Mouse (Mus musculus): ENCODE results near the gene Ccdc14.

Gene Ccdc14

DNA sequence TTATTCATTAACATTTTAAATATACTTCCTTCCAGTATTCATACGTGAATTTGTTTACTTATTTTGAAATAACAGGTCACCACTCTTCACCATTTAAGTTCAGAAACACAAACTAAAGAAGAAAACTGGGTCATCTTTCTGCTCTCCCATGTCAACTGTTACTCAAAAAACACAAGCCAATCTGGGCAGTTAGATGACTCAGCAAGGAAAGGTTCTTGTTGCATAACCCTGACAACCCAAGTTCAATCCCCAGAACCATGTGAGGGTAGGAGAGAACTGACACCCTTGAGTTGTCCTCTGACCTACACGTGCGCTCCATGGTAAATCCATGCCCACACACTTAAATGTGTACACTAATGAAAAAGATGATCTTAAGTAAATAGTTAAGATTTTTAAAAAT is 34.7 kb downstream of the Ccdc14 start:
- 93% methylated on average over 3 of the region's 3 CpGs for WGBS

DNA sequence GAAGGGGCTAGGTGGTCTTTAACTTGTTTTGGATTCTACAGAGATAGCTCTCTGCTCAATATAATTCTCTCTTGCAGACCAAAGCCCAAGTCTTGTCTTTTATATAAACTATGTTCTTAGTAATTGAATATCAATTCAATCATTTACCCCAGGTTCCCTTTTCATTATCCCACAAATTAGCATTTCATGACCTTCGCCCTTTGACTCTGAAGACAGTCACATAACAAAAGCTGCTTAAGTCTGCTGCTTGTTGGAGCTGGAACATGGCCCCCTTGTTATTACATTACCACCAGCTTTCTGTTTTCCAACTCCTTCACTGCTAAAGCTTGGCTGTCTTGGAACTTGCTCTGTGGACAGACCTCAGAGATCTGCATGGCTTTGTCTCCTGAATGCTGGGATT is 39.0 kb downstream of the Ccdc14 start:
- WGBS: 92% methylated on average over 1 of the region's 1 CpGs

DNA sequence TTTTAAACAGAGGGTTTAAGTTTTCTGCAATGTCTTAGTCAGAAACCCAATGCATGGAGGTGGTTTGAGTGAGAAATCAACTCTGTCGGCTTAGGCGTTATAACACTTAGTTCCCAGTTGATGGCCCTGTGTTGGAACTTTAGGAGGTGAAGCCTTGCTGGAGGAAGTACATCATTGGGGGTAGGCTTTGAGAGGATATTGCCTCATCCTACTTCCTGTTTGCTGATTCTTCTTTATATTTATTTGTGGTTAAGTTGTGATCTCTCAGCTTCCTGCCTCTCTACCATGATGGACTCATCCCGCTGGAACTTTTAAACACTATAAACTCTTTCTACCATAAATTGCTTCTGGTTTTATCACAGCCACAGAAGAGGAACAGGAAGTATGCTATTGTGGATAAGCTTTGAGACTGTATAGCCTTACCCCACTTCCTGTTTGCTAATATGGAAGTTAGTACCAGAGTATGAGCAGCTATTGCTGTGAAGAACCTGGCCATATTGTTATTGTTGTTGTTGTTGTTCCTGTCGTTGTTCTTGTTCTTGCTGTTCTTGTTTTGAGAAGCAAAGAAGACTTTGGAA is 48.3 kb downstream of the Ccdc14 start:
- 90% methylated on average over 4 of the region's 4 CpGs for WGBS

DNA sequence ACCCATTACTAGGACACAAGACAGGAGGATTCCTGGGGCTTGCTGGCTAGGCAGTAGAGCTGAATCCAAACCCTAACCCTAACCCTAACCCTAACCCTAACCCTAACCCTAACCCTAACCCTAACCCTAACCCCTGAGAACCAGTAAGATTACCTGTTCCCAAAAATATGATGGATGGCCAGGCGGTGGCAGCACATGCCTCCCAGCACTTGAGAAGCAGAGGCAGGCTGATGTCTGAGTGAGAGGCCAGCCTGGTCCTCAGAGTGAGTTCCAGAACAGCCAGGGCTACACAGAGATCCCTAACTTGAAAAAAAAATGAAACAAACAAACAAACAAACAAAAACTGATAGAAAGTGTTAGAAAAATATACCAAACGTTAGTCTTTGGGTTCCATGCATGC is 52.5 kb downstream of the Ccdc14 start:
- WGBS: 65% methylated on average over 2 of the region's 2 CpGs

DNA sequence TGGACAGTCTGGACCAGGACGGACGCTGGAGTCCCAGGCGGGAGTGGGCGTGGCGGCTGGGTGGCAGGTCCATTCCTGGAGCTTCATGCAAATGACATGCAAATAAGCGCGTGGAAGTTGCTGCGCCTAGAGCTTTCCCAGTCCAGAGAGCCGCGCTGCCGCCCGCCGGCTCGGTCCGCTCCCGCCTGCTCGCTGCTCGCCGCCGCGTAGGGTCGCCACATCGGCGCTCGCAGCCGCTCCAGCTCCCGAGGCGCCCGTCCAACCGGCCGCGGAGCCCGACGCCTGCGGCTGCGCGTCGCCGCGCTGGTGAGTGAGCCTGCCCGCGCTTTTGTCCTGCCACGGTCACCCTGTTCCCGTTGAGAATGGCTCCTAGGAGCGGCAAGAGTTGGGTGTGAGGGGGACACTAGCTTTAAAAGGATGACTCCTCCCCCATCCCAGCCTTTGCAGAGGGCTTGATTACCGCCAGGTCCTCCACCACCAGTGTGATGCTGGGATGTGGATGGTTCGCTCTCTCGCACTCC is 54.7 kb downstream of the Ccdc14 start, which contains the start of gene Mylk:
Gene Mylk (plus strand): TSS at position 146 of the 521 bp plus-strand sequence.
- 1% methylated on average over 48 of the region's 48 CpGs for WGBS

DNA sequence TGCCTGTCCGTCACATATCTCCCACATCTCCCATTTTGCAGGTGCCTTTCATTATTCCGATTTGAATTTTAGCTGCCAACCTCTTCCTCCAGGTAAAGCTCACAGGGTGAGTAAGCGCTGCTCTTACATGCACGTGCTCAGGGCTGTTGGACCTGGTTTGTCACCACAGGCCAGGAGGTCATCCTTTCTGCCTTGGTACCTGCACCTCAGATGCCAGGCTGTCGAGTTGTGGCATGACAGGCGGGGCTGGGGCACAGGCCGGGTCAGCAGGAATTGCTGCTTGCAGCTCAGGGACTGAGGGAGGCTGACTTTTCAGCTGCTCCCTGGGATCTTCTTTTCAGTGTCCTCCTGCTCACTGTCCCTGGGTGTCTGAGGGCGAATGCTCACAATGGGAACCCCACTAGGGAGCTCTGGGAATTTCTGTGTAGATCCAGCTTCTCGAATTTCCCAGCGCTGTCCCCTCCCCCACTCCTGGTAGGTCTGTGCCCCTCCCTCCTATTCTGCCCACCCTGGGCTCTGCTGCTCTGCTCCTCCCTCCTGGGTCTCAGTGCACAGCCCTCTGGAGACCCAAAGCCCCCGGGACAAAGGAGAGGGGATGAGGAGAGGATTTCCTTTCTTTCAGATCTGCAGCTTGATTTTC is 57.8 kb downstream of the Ccdc14 start:
- WGBS: 47% methylated on average over 11 of the region's 11 CpGs

DNA sequence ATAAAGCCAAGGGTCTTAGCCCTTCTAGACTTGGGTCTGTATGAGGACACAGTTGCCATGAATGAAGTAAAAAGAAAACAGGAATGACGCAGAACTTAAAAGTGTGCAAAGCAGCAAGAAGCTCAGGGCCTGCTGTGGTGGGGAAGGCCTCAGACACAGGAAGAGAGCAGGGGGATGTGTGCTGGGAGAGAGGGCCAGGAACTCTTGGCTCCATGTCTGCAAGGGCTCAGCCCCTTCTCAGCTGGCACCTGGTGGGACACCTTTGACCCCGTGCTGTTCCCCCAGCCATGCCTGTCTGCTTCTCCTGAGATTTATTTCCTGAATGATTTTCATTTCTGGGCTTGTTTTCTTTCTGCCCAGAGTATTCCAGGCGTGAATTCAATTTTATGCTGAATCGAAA is 59.1 kb downstream of the Ccdc14 start:
- WGBS: 83% methylated on average over 4 of the region's 4 CpGs

DNA sequence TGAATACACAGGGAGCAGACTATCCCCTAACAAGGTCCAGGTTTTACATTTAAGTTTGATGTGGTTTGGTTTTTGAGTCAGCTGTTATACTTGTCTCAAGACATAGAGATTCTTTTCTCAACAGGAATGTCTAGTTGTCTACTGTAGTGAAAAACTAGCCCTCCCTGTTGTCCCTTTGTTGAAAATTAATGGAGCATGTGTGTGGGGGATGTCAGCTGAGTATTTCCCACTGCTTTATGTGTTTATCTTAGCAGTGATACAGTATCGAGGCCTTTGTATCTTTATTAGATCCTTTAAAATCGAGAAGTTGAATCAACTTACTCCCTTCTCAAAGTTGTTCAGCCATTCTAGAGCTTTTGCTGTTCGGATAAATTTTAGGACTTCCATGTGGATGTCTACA is 61.6 kb downstream of the Ccdc14 start:
- 78% methylated on average over 3 of the region's 3 CpGs for WGBS

DNA sequence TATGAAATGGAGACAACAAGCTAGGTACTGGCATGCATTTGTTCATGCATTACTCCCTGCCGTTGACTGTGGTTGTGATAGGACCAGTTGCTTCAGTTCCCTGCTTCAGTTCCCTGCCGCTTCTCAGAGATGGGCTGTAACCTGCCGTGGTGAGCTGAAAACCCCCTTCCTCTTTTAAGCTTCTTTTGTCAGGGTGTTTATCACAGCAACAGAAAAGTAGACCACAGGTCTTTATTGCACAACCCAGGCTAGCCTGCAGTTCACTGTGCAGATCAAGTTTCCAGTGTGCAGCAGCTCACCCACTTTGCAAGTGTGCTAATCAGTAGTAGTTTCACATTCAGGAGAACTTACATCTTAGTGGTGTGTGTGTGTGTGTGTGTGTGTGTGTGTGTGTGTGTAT is 62.6 kb downstream of the Ccdc14 start:
- 94% methylated on average over 3 of the region's 3 CpGs for WGBS

DNA sequence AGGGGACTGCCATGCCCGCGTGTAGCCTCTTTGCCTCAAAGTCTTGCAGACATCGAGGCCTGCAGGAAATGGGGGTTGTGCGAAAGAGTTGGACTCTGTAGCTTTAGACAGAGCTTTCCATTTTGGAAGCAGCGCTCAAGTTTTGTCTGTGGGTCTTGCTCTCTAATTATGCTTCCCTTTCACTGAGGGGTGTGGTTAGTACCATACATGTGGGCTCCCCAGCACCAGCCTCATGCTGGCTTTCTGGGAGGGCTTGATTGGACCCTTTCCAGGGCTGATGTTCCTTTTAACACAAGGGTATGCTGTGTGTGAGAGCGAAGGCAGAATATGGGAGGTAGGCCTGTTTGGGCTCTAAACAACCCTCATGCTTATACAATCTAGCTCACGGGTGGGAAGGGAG is 66.6 kb downstream of the Ccdc14 start:
- WGBS: 84% methylated on average over 7 of the region's 7 CpGs

DNA sequence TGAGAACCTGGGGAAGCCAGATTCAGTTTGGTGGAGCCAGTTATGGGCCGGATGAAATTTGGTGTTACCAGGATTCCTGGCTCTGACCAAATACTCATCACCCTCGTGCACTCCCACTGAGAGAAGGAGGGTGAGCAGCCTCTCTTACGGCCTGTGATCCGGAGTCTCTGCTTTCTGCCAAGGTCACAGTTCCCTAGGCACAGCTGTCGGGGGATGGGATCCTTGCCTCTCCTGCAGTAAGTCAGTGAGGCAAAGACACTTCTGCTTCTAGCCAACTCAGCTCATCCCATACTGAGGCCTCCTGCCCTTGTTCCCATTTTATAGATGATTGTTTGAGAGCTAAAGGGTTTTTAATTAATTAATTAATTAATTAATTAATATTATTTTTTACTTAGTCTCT is 67.8 kb downstream of the Ccdc14 start:
- WGBS: 87% methylated on average over 5 of the region's 5 CpGs

DNA sequence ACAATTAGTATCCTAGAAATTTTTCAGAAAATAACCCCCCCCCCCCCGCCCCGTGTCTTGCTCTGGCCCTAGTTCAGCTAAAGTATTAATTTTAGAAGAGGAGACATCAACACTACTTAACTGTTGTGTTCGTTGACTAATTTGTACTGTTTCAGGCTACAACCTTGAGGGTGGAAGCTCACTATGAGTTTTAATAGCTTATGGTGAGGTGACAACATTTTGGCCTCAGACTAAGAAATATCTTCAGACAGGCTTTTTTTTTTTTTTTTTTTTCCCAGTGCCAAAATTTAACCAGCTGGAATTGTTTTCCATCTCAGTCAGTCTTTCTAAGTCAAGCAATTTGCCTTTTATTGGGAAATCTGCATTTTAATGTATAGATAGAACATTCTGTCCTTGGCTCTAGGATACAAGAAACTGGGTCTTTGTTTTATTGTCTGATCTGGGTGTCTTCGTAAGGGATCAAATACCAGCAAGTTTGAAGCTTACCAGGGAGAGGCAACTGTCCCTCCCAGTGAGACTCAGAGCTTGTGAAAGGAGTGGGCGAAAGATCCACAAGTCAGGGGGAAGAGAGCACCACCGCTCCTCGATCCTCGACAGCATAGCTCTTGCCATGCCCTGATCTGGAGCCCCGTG is 73.7 kb downstream of the Ccdc14 start:
- WGBS: 82% methylated on average over 9 of the region's 9 CpGs

DNA sequence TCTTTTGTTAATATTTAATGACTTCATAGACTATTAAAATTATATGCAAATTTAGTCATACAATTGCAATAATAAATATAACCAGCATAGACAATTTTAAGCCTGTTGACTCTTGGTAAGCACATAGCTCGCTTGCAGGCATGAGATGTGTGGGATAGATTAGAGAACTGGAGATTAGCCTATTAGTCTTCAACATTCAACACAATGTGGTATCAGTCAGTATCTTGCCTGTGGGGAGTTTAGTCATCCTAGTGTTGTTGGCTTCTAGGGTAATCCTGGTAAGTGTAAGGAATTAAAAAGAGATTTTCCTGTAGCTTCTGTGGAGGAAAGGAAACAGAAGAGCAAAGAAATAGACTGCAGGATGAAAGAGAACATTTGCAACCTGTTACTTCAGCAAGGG is 75.2 kb downstream of the Ccdc14 start:
- 94% methylated on average over 1 of the region's 1 CpGs for WGBS

DNA sequence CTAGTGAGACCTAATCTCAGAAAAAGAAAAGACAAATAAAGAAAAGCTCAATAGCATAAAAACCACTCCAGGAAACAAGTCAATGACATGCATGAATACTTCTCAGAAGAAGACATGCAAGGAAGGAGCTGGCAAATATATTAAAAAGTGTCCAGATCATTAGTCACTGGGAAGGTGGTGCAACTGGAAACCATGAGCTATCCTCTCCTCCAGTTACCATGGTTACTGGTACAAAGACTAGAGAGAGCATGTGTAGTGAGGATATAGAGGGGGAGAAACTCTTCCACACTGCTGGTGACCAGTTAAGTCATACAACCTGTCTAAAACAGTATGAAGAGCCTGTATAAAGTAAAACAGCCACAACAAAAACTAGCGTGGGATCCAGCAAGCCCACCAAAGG is 75.8 kb downstream of the Ccdc14 start:
- WGBS: 88% methylated on average over 1 of the region's 1 CpGs

DNA sequence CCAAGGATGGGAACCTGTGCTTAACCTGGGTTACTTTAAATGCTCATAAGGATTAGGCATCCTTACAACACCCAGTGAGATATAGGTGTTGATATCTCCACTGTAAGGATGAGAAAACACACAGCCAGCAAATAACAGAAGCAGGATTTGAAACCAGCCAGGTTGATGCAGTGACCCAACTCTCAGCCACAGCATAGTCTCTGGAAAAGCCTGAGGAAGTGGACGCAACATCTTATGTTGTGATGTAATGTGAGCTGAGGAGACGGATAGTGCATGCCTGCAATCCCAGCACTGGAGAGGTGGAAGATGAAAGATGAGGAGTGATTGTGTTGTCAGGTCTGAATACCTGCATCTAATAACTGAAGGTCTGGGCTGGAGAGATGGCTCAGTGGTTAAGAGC is 77.0 kb downstream of the Ccdc14 start:
- 95% methylated on average over 2 of the region's 2 CpGs for WGBS

DNA sequence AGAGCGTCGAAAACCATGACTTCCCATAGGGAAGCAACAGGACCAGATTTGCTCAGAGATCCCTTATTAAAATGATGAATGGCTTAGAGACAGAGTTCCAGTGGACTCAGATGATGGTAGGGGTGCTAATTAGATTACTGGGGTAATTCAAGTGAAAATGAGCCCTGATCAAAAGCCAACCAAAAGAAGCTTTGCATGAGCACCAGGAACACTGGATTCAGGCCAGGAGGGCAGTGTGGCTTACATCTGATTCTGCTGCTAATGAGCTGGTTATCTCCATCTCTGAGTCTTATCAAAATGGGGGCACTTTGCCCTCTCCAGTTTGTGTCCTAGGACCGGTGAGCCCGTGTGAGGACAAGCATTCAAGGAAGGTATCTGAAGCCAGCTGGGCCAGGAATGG is 78.0 kb downstream of the Ccdc14 start:
- WGBS: 70% methylated on average over 4 of the region's 4 CpGs

DNA sequence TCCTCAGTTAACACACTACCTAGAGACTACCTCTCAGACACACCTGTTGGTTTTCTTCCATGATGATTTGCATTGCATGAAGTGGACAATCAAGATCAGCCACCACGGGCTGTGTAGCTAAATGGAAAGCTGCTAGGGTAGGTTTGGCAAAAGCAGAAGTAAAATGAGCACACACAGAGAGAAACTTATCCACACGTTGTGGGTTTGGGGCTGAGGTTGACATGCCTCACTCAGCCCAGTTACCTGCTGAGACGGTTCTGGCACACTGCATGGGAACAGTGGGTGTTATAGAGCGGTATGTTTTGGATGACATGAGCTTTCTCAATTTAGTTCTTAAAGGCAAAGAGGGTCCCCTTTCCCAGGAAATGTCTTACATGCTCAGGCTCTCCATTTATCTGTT is 79.7 kb downstream of the Ccdc14 start:
- WGBS: 72% methylated on average over 4 of the region's 4 CpGs

DNA sequence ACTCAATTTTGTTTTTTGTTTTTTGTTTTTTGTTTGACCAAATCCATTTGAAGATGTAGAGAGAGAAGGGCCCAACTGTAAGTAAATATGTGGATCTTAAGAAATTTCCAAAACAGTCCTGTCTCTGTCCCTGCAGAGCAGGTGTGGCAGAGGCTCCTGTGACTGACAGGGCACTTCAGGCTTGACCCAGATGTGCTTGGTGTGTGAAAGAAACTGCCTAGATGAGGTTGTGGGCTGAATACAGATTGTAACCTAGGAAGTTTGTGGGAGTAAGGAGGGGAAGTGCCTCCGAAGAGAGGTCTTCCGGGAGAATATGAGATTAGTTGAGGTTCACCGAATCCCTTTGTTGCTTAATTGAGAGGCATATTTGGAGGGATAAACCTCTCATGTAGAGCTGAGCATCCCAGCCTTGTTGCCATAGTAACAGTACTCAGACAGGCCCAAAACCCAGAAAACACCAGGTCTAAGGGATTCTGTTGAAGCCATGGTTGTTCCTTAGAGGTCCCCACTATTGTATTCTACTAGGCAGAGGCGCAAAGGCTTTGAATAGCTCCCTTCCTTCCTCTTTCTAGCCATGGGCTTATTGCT is 82.1 kb downstream of the Ccdc14 start:
- 43% methylated on average over 4 of the region's 4 CpGs for WGBS

Measured in cerebral cortex, adult 2 months (tissue).